In the genomic region with DNA sequence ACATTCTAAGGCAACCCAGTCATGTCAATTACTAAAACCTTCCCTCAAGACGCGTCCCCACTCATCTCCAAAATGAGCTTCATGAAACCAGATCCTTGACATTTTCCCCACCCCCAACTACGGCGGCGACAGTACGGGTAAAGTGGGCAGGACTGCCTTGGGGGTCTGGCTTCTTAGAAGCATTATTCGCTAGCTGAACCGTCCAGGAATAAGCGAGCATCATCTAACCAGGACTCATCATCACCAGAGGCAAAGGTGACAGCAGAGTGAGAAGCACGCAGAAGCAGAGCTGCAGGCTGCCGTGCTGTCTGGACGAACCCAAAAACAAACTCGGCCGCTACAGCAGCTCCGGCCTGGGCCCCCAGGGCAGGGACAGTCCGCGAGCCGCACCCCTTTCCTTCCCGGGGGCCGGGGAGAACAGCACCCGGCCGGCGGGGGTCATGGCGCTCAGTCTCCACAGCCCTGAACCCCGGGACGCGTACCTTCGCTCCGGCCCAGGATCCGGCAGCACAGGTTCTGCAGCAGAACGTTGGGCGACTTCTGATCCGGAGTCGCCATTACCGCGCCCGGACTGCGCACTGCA, we compare ENCODE assay signal across 8 mouse cellular contexts. TPM values are rescaled to one million over a fixed set of nuclear protein-coding genes. Genes with fewer than 3 reads are reported as not detected.
DNase-seq lines count a peak whose midpoint lies in the region; ATAC-seq and TF ChIP-seq lines count a peak whose summit lies in the region.

No protein-coding gene starts in this region.

- no peak for TF ChIP-seq POLR2A in small intestine, adult 2 months (IDR thresholded peaks at IDR 0.05; ENCODE audit: low read depth, low read length)

- H3K27me3 ChIP-seq in lung, embryonic 16.5 days (ENCODE audit: control insufficient read depth, insufficient read depth, low read depth, low read length): peaks cover 5% of the 10 kb centered on the region; the same call in 1 of the 2 replicates
- H3K27me3 ChIP-seq in forebrain, embryonic 15.5 days: no peaks in the 10 kb centered on the region
- H3K27me3 ChIP-seq in limb, embryonic 15.5 days: 0 out of 2 replicates have a peak, but pooled peaks cover 5% of the 10 kb centered on the region
- H3K27me3 ChIP-seq in small intestine, adult 2 months (ENCODE audit: control insufficient read depth, insufficient read depth, low read length): no peaks in the 10 kb centered on the region

- no peak for DNase-seq in lung, postnatal 36 days
- no peak for DNase-seq in T-cell, adult 2 months (ENCODE audit: low spot score)
- DNase-seq in B cell, adult 2 months: no peak

- peak overlapping the region; percentile 59 for H3K4me2 ChIP-seq in lung, embryonic 16.5 days (ENCODE audit: low read depth, low read length)
- peak overlapping the region; percentile 86 for H3K4me2 ChIP-seq in forebrain, embryonic 15.5 days (replicated peaks)
- peak overlapping the region; percentile 86 for H3K4me2 ChIP-seq in limb, embryonic 15.5 days

- peak overlapping the region; percentile 94 for H3K9ac ChIP-seq in lung, embryonic 16.5 days (ENCODE audit: low read length)
- H3K9ac ChIP-seq in forebrain, embryonic 15.5 days (replicated peaks): peak overlapping the region; percentile 80
- peak overlapping the region; percentile 88 for H3K9ac ChIP-seq in limb, embryonic 15.5 days

- ATAC-seq in lung, embryonic 16.5 days (ENCODE audit: low read depth): peak; percentile 77
- ATAC-seq in forebrain, embryonic 15.5 days (replicated peaks): no peak
- peak; percentile 73 for ATAC-seq in limb, embryonic 15.5 days (ENCODE audit: insufficient number of reproducible peaks, low FRiP score, low TSS enrichment, low read depth)

- H3K4me3 ChIP-seq in lung, embryonic 16.5 days (ENCODE audit: low read length): peak overlapping the region; percentile 96
- H3K4me3 ChIP-seq in brown adipose tissue, adult 24 weeks (ENCODE audit: insufficient read depth, low read depth, low read length): peak overlapping the region; percentile 94
- H3K4me3 ChIP-seq in forebrain, embryonic 15.5 days: peak overlapping the region; percentile 77
- H3K4me3 ChIP-seq in limb, embryonic 15.5 days: peak overlapping the region; percentile 96
- H3K4me3 ChIP-seq in small intestine, adult 2 months (ENCODE audit: low read depth, low read length): peak overlapping the region; percentile 79

- H3K27ac ChIP-seq in lung, embryonic 16.5 days (ENCODE audit: low read length): peak overlapping the region; percentile 48
- H3K27ac ChIP-seq in brown adipose tissue, adult 24 weeks (replicated peaks; ENCODE audit: low read depth, low read length): peak overlapping the region; percentile 63
- H3K27ac ChIP-seq in forebrain, embryonic 15.5 days (replicated peaks): peak overlapping the region; percentile 91
- H3K27ac ChIP-seq in limb, embryonic 15.5 days: peak overlapping the region; percentile 86
- no peak overlapping the region for H3K27ac ChIP-seq in small intestine, adult 2 months (ENCODE audit: insufficient read depth, low read depth, low read length)

- no peaks in the 10 kb centered on the region for H3K36me3 ChIP-seq in lung, embryonic 16.5 days (ENCODE audit: control insufficient read depth, insufficient read depth, low read length)
- H3K36me3 ChIP-seq in forebrain, embryonic 15.5 days: no peaks in the 10 kb centered on the region
- 0 out of 2 replicates have a peak, but pooled peaks cover 4% of the 10 kb centered on the region for H3K36me3 ChIP-seq in limb, embryonic 15.5 days
- no peaks in the 10 kb centered on the region for H3K36me3 ChIP-seq in small intestine, adult 2 months (ENCODE audit: control insufficient read depth, insufficient read depth, low read length)

- WGBS in lung, embryonic 16.5 days: under 1% methylated on average over 36 of the region's 38 CpGs
- under 1% methylated on average over 38 of the region's 38 CpGs for WGBS in forebrain, embryonic 15.5 days
- under 1% methylated on average over 38 of the region's 38 CpGs for WGBS in limb, embryonic 15.5 days
- under 1% methylated on average over 38 of the region's 38 CpGs for WGBS in small intestine, adult 2 months

- no peak for TF ChIP-seq CTCF in small intestine, adult 2 months (IDR thresholded peaks at IDR 0.05; ENCODE audit: extremely low read depth, insufficient read length, insufficient replicate concordance, low read depth, low read length)

- peaks cover 12% of the 10 kb centered on the region for H3K4me1 ChIP-seq in lung, embryonic 16.5 days (replicated peaks; ENCODE audit: control insufficient read depth, insufficient read depth, low read length)
- no peaks in the 10 kb centered on the region for H3K4me1 ChIP-seq in brown adipose tissue, adult 24 weeks (ENCODE audit: control insufficient read depth, insufficient read depth, insufficient read length, low read length)
- peaks cover 21% of the 10 kb centered on the region for H3K4me1 ChIP-seq in forebrain, embryonic 15.5 days
- H3K4me1 ChIP-seq in limb, embryonic 15.5 days: peaks cover 14% of the 10 kb centered on the region
- H3K4me1 ChIP-seq in small intestine, adult 2 months (ENCODE audit: control insufficient read depth, insufficient read depth, insufficient read length, low read length): no peaks in the 10 kb centered on the region

- H3K9me3 ChIP-seq in lung, embryonic 16.5 days (ENCODE audit: control insufficient read depth, low read length): no peaks in the 10 kb centered on the region
- H3K9me3 ChIP-seq in forebrain, embryonic 15.5 days: no peaks in the 10 kb centered on the region
- no peaks in the 10 kb centered on the region for H3K9me3 ChIP-seq in limb, embryonic 15.5 days

RNA-seq across cellular contexts. Expression of gene Tubgcp3, which starts 0.5 kb away (rescaled TPM):
- 45.3 and 47.4 TPM in 2 replicates for polyA plus RNA-seq in lung, embryonic 16.5 days (2015; fragmentation: Nextera tagmentation; extraction: Ambion mirVana)
- 11.0 and 21.8 TPM in 2 replicates for polyA plus RNA-seq in brown adipose tissue, adult 24 weeks (2012; ENCODE audit: insufficient read depth, insufficient read length, missing spikeins)
- polyA plus RNA-seq in forebrain, embryonic 15.5 days (2015; fragmentation: Nextera tagmentation; extraction: Ambion mirVana): 42.4 and 45.3 TPM in 2 replicates
- 32.6 and 34.2 TPM in 2 replicates for polyA plus RNA-seq in limb, embryonic 15.5 days (2015; fragmentation: Nextera tagmentation; extraction: Ambion mirVana)
- 18.0 and 24.3 TPM in 2 replicates for polyA plus RNA-seq in small intestine, adult 2 months (2012; rRNA removed)
